Mouse (Mus musculus) brown adipose tissue, adult 24 weeks (tissue): ENCODE data around the gene Il10rb. TPM values are rescaled to one million over a fixed set of nuclear protein-coding genes. Genes with fewer than 3 reads are reported as not detected.

Experiments used
- H3K27ac ChIP-seq: fragments of 200-500 bp; replicated peaks from 2 replicates; pipeline ENCODE4 v1.5.1; 2012; ENCODE audit warnings: low read depth, mild to moderate bottlenecking, low read length
- H3K4me1 ChIP-seq: fragments of 200-500 bp; 2 replicates; pipeline ENCODE4 v1.6.1; 2012; ENCODE audit warnings: low read length, mixed read lengths; ENCODE audit not compliant: control insufficient read depth, insufficient read depth, insufficient read length
- H3K4me3 ChIP-seq: fragments of 200-500 bp; 2 replicates; pipeline ENCODE4 v1.5.1; 2012; ENCODE audit warnings: low read depth, mild to moderate bottlenecking, low read length, moderate library complexity; ENCODE audit not compliant: insufficient read depth
- polyA plus RNA-seq: library from polyadenylated mRNA; stranded (reverse); fragments of >200 nt; gene quantifications from 2 replicates; pipeline ENCODE4 v1.2.4, GENCODE M21; 2012; ENCODE audit not compliant: missing spikeins, insufficient read depth, insufficient read length

Il10rb gene
- polyA plus RNA-seq, 1 experiment, result 44.8 TPM

DNA sequence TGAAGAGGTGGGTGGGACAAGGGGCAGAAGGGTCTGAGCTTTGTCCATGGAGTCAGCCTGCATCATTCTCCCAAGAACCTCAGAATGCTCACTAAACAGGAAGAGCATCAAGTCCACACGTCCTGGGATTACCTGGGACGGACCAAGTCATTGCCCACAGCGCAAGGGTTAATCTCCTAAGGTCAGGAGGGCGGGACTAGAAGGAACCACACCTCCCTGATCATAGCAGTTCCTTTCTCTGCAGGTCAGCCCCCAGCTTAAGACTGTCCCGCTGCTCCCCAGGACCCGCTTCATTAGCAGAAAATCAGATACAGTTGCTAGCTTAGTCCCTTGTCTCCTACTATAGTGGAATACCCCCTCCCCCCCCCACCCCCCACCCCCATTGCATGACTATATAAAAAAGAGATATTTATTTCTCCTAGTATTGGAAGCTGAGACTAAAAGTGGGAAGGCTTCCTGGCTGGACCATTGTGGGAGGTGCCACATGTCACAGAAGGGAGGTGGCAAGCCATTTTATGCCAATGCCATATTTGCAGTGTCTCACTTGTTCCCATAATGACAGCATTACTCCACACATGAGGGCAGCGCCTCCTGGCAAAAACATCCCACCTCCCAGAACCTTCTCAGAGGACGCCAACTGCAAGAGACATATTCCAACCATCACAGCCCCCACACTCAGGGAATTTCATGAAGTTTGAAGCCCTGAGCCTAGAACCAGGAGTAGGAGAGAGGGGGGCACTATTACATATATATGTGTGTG lies 10.2 kb upstream of the Il10rb start:
- Histone ChIP-seq H3K4me3 (no peak overlapping the region), H3K27ac (no peak overlapping the region), H3K4me1 (no peaks in the 10 kb centered on the region)

DNA sequence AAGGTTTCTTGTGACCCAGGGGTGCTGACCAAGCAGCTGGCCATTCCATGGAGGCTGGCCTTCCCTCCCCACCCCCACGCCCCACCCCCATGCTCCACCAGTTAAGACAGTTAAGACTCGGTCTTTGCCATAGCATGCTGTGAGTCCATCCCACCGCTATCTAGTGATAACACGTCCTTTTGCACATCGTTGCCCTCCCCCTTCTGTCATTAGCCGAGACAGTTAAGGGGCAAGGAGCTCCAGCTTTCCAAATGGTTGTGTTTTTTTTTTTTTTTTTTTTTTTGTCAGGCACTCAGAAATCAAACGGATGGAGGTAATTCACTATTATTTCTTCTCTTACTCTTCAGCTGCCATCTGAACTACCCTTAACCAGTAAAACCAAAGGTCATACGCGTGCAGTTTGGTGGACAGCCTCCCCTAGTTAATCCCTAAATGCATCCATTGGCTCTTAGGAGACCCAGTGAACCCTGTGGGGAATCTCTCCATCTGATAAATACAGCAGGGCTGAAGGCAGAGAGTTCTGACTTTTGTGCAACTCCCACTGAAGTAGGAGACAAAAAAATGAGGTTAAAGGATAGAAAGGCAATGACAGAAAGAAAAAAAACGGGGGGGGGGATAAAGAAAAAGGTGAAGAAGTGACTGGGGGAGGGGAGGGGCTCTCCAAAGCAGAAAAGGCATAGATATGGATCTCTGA lies 9.0 kb upstream of the Il10rb start:
- no peak overlapping the region for H3K27ac ChIP-seq
- no peaks in the 10 kb centered on the region for H3K4me1 ChIP-seq
- no peak overlapping the region for H3K4me3 ChIP-seq

DNA sequence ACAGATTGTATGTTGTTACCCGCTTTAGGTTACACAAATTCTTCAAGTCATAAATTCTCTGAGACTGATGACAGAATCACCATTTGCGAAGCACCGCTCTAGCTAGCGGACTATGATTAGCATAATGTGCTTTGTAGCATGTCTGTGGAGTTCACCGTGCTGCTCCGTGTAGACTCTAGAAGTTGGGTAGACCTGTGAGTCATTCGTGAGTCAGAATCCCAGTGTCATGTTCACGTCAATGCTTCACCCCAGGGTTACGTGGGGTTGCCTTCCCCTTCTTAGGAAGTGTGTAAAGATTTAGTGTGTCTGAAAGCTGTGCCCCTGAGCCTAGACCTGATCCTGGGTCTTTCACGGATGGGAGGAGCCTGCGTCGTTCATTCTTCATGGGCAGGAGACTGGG lies 7.9 kb upstream of the Il10rb start:
- Histone ChIP-seq H3K27ac (peak overlapping the region; percentile 61), H3K4me1 (no peaks in the 10 kb centered on the region), H3K4me3 (no peak overlapping the region)

DNA sequence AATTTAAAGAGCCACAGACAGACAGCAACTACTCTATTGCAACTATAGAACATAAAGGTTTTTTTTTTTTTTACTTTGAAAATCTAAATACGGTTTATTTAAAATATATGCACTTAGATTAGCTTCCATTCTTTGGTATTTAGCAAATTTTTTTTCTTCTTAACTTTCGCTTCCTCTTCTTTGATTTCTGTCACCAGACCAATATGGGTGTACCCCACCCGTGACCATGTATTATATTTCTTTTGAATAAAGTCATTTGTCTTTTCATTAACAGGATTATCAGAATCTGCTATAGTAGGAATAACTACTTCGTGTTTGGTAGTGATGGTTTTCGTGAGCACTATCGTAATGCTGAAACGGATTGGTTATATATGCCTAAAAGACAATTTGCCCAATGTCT lies 7.0 kb upstream of the Il10rb start:
- no peaks in the 10 kb centered on the region for H3K4me1 ChIP-seq
- H3K4me3 ChIP-seq, result no peak overlapping the region
- H3K27ac ChIP-seq, result 0 out of 2 replicates have a peak overlapping the region, but pooled peaks have one; percentile 47

DNA sequence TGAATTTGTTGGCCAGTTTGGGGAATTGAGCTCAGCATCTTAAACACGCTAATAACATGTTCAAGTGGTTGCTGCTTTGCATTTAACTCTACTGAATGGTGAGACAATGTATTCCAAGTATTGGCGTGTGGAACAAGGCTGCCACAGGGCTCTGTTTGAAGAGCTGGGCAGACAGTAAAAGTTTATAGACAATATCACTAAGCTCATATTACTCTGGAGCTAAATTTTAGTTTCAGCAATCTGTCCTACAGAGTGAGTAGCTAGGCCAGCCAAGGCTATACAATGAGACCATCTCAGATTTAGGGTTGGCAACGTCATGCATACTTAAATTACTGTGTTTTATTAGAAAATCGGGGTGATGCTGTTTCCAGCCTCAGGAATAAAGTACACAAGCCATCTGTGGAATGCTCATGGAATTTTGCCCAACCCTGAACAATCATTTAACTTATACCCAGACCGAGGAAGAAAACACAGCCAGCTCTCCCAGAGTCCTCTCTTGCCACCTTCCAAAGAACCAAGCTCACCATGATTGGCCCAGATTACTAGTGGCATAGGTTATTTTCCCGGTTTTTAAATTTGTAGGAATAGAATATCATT lies 4.3 kb upstream of the Il10rb start:
- peaks cover 4% of the 10 kb centered on the region; the same call in 1 of the 2 replicates for H3K4me1 ChIP-seq
- H3K27ac ChIP-seq, result no peak overlapping the region
- H3K4me3 ChIP-seq, result no peak overlapping the region

DNA sequence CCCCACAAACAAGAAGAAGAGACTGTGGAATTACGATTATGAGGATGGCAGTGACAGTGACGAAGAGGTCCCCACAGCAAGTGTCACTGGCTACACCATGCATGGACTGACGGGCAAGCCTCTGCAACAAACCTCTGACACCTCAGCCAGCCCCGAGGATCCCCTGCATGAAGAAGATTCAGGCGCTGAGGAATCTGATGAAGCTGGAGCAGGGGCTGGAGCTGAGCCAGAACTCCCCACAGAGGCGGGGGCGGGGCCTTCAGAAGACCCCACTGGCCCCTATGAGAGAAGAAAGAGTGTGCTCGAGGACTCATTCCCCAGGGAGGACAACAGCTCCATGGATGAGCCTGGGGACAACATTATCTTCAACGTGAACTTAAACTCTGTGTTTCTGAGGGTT lies 2.2 kb upstream of the Il10rb start:
- no peak overlapping the region for H3K4me3 ChIP-seq
- H3K4me1 ChIP-seq, result peaks cover 4% of the 10 kb centered on the region
- no peak overlapping the region for H3K27ac ChIP-seq

GRCm38 (mm10) chr16:91404187-91404586 lies 1.8 kb upstream of the Il10rb start:
- Histone ChIP-seq H3K27ac (no peak overlapping the region), H3K4me1 (peaks cover 4% of the 10 kb centered on the region), H3K4me3 (no peak overlapping the region)

- Histone ChIP-seq H3K4me1 (peaks cover 4% of the 10 kb centered on the region), H3K4me3 (no peak overlapping the region), H3K27ac (no peak overlapping the region)
Measured at GRCm38 (mm10) chr16:91404828-91405577, 961 bp upstream of the Il10rb start.

DNA sequence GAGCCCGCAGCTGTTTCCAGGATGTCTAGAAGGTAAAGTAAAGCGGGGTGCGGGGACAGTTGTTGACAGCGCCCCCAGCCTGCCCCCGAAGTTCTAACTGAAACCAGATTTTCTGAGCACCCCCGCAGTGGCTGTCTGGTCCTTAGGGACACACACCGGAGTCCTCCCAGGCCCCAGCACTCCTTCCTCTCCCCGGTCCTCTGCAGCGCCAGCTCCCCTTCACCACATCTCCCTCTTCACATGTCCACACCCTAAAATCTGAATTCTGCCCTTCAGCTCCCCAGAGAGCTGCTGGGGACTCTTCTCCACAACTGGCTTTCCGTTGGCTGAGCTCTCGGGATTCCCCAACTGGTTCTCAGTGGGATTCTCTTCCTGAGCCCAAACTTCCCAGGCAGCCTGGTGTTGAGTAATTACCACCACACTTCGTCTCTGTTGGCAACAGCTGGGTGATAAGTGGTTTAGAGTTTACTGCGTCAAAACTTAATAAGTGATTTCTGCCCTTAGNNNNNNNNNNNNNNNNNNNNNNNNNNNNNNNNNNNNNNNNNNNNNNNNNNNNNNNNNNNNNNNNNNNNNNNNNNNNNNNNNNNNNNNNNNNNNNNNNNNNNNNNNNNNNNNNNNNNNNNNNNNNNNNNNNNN lies 739 bp downstream of the Il10rb start:
- H3K4me3 ChIP-seq, result peak overlapping the region; percentile 77
- peaks cover 8% of the 10 kb centered on the region for H3K4me1 ChIP-seq
- peak overlapping the region; percentile 94 for H3K27ac ChIP-seq

GRCm38 (mm10) chr16:91413102-91413844 lies 7.3 kb downstream of the Il10rb start:
- Histone ChIP-seq H3K27ac (peak overlapping the region; percentile 33), H3K4me3 (no peak overlapping the region), H3K4me1 (peaks cover 7% of the 10 kb centered on the region)

DNA sequence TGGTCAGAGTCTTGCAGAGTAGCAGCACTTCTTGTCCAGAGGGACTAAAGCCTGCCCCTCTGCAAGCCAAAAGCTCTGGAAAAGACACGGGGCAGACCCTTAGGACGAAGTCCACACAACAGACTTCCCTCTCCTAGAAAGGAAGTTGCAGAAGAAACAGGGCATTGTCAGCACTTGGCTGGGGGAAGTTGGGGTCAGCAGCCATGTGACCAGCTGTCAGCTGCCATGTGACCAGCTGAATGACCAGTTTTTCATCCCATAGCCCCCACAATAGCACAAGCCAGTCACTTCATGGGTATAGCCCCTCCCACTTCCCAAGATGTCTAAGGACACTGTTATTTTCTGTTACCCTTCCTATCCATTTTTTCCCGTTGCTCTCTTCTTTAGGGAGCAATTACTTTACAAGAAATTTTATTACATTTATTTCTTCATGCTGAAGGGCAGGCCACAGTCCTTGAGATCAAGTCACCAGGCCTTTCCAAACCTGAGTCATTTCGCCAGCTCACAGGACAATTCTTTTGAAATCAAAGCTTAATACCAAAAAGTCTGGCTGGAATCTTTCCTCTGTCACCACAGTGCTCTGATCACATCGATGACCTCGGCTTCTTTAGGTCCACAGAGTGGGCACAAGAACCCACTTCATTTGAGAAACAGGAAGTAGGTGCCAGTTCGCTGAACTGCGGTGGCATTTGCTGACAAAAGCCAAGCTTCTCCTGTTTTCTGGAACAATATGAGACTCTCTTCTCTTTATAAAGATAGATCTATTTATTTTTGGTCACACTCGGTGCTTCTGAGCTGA lies 9.6 kb downstream of the Il10rb start:
- Histone ChIP-seq H3K4me3 (no peak overlapping the region), H3K4me1 (peaks cover 7% of the 10 kb centered on the region; the same call in 1 of the 2 replicates), H3K27ac (peak overlapping the region; percentile 64; the same call in 1 of the 2 replicates)

DNA sequence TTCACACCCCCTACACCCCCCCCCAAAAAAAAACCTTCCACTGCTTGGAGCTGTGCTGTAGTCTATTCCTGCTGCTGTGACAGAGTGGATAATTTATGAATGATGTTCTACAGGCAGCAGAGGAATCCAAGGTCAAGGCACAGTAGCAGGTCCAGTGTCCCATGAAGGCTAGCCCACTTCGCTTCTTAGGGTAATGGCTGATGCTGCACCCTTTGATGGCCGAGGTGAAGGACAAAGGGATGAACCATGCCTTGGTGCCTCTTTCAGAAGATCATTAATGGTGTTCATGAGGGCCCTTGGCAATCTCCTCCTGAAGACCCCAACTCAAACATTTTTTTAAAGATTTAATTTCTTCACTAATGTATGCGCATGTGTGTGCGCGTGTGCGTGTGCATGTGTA lies 10.4 kb downstream of the Il10rb start:
- H3K4me1 ChIP-seq, result peaks cover 2% of the 10 kb centered on the region; the same call in 1 of the 2 replicates
- no peak overlapping the region for H3K4me3 ChIP-seq
- no peak overlapping the region for H3K27ac ChIP-seq

DNA sequence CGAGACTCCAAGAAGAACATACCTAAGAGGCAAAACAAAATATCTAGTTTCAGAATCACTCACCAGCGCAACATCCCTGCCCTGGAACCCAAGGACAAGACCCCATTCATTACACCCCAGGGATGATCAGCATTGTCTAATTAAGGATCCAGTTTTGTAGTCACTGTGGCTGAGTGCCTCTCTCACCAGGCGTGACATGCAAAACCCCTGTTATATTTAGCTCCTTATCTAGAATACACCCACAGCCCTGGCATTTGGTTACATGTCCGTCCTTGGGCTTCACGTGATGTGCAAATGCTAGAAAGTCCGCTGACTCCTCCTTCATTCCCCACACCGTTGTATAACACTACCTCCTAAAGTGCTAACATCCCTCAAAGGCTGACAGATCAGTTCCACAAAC lies 11.0 kb downstream of the Il10rb start:
- H3K4me1 ChIP-seq, result peaks cover 2% of the 10 kb centered on the region; the same call in 1 of the 2 replicates
- no peak overlapping the region for H3K4me3 ChIP-seq
- no peak overlapping the region for H3K27ac ChIP-seq
